Comparison of ENCODE assay signal across 24 mouse cellular contexts in genomic region chr15:31631396-31631858, GRCm38 (mm10). TPM values are rescaled to one million over a fixed set of nuclear protein-coding genes. Genes with fewer than 3 reads are reported as not detected.
DNase-seq lines count a peak whose midpoint lies in the region; ATAC-seq lines count a peak whose summit lies in the region.
"Had no signal": no experiment of that assay in that cellular context is flagged by ENCODE, and none has a peak within 500 bp of the region (broad histone marks: within the 10 kb centered on the region; RNA-seq: fewer than 3 reads in every experiment).

No protein-coding gene starts in this region.

- H3K4me2 ChIP-seq in hindbrain, embryonic 12.5 days (replicated peaks), result no peak overlapping the region
- no peak overlapping the region for H3K4me2 ChIP-seq in hindbrain, embryonic 11.5 days (replicated peaks; ENCODE audit: low read depth, low read length)
- no peak overlapping the region for H3K4me2 ChIP-seq in limb, embryonic 13.5 days (replicated peaks)
- 0 out of 2 replicates have a peak overlapping the region, but pooled peaks have one; percentile 8 for H3K4me2 ChIP-seq in embryonic facial prominence, embryonic 14.5 days (ENCODE audit: low read depth, low read length)
- no peak overlapping the region for H3K4me2 ChIP-seq in midbrain, embryonic 16.5 days (ENCODE audit: low read length)
- H3K4me2 ChIP-seq: liver, embryonic 12.5 days had no signal

- H3K4me1 ChIP-seq in hindbrain, embryonic 12.5 days, result peaks cover 11% of the 10 kb centered on the region
- H3K4me1 ChIP-seq in hindbrain, embryonic 11.5 days (replicated peaks; ENCODE audit: control insufficient read depth, insufficient read depth, low read length), result no peaks in the 10 kb centered on the region
- peaks cover 12% of the 10 kb centered on the region for H3K4me1 ChIP-seq in limb, embryonic 13.5 days
- peaks cover 14% of the 10 kb centered on the region for H3K4me1 ChIP-seq in limb, embryonic 10.5 days
- peaks cover 4% of the 10 kb centered on the region for H3K4me1 ChIP-seq in embryonic facial prominence, embryonic 14.5 days (ENCODE audit: control insufficient read depth, insufficient read depth, low read length)
- peaks cover 4% of the 10 kb centered on the region for H3K4me1 ChIP-seq in midbrain, embryonic 16.5 days (ENCODE audit: control insufficient read depth, insufficient read depth, low read length)
- H3K4me1 ChIP-seq: heart, embryonic 10.5 days; liver, embryonic 12.5 days had no signal

- H3K4me3 ChIP-seq in hindbrain, embryonic 12.5 days, result no peak overlapping the region
- no peak overlapping the region for H3K4me3 ChIP-seq in hindbrain, embryonic 11.5 days (ENCODE audit: low read depth, low read length)
- no peak overlapping the region for H3K4me3 ChIP-seq in limb, embryonic 13.5 days
- H3K4me3 ChIP-seq in limb, embryonic 10.5 days, result no peak overlapping the region
- no peak overlapping the region for H3K4me3 ChIP-seq in embryonic facial prominence, embryonic 14.5 days (ENCODE audit: low read depth, low read length)
- no peak overlapping the region for H3K4me3 ChIP-seq in midbrain, embryonic 16.5 days (ENCODE audit: low read depth, low read length)
- H3K4me3 ChIP-seq: erythroblast, embryonic 14.5 days; heart, embryonic 10.5 days; left cerebral cortex, adult 2 months; liver, embryonic 12.5 days; megakaryocyte, embryonic 14.5 days had no signal

- no peak overlapping the region for H3K9ac ChIP-seq in hindbrain, embryonic 12.5 days
- no peak overlapping the region for H3K9ac ChIP-seq in hindbrain, embryonic 11.5 days (ENCODE audit: low read depth, low read length)
- H3K9ac ChIP-seq in limb, embryonic 13.5 days, result no peak overlapping the region
- H3K9ac ChIP-seq in embryonic facial prominence, embryonic 14.5 days (ENCODE audit: low read depth, low read length), result no peak overlapping the region
- no peak overlapping the region for H3K9ac ChIP-seq in midbrain, embryonic 16.5 days (ENCODE audit: low read depth, low read length)
- H3K9ac ChIP-seq: liver, embryonic 12.5 days had no signal

- no peaks in the 10 kb centered on the region for H3K36me3 ChIP-seq in hindbrain, embryonic 12.5 days
- no peaks in the 10 kb centered on the region for H3K36me3 ChIP-seq in hindbrain, embryonic 11.5 days (ENCODE audit: control insufficient read depth, insufficient read depth, low read length)
- H3K36me3 ChIP-seq in limb, embryonic 13.5 days, result no peaks in the 10 kb centered on the region
- H3K36me3 ChIP-seq in limb, embryonic 10.5 days, result no peaks in the 10 kb centered on the region
- H3K36me3 ChIP-seq in embryonic facial prominence, embryonic 14.5 days (ENCODE audit: control insufficient read depth, insufficient read depth, low read length), result no peaks in the 10 kb centered on the region
- H3K36me3 ChIP-seq in midbrain, embryonic 16.5 days (ENCODE audit: control insufficient read depth, insufficient read depth, low read length), result no peaks in the 10 kb centered on the region
- H3K36me3 ChIP-seq: G1E; heart, embryonic 10.5 days; liver, embryonic 12.5 days had no signal

- H3K9me3 ChIP-seq in hindbrain, embryonic 12.5 days (replicated peaks), result no peaks in the 10 kb centered on the region
- no peaks in the 10 kb centered on the region for H3K9me3 ChIP-seq in hindbrain, embryonic 11.5 days (ENCODE audit: control insufficient read depth, low read length)
- H3K9me3 ChIP-seq in limb, embryonic 13.5 days, result peaks cover 6% of the 10 kb centered on the region; the same call in 1 of the 2 replicates
- H3K9me3 ChIP-seq in limb, embryonic 10.5 days (replicated peaks), result no peaks in the 10 kb centered on the region
- 0 out of 2 replicates have a peak, but pooled peaks cover 6% of the 10 kb centered on the region for H3K9me3 ChIP-seq in embryonic facial prominence, embryonic 14.5 days (ENCODE audit: control insufficient read depth, low read length)
- H3K9me3 ChIP-seq in midbrain, embryonic 16.5 days (replicated peaks; ENCODE audit: control insufficient read depth, low read length, poor library complexity, severe bottlenecking), result no peaks in the 10 kb centered on the region
- H3K9me3 ChIP-seq: G1E; heart, embryonic 10.5 days; liver, embryonic 12.5 days; megakaryocyte, embryonic 14.5 days had no signal

- H3K27ac ChIP-seq in hindbrain, embryonic 12.5 days, result 0 out of 2 replicates have a peak overlapping the region, but pooled peaks have one; percentile 40
- no peak overlapping the region for H3K27ac ChIP-seq in hindbrain, embryonic 11.5 days (ENCODE audit: low read depth, low read length)
- no peak overlapping the region; the same call in 1 of the 2 replicates for H3K27ac ChIP-seq in limb, embryonic 13.5 days
- H3K27ac ChIP-seq in limb, embryonic 10.5 days, result no peak overlapping the region
- H3K27ac ChIP-seq in embryonic facial prominence, embryonic 14.5 days (replicated peaks; ENCODE audit: low read depth, low read length), result no peak overlapping the region
- no peak overlapping the region for H3K27ac ChIP-seq in midbrain, embryonic 16.5 days (ENCODE audit: low read length)
- H3K27ac ChIP-seq: heart, embryonic 10.5 days; left cerebral cortex, adult 2 months; liver, embryonic 12.5 days; stomach, postnatal 0 days had no signal

- no peak for DNase-seq in hindbrain, embryonic 11.5 days (ENCODE audit: low spot score)
- DNase-seq in limb, embryonic 10.5 days (ENCODE audit: low spot score), result no peak
- peak; percentile 64 for DNase-seq in embryonic facial prominence, embryonic 14.5 days (ENCODE audit: low spot score)
- DNase-seq in layer of hippocampus, adult 9-10 months (ENCODE audit: low spot score), result no peak
- DNase-seq: adrenal gland, postnatal 14 days; cerebellum, adult 11 months; cerebellum, postnatal 14 days; kidney, postnatal 10 days; left cerebral cortex, postnatal 4 days; lung, adult 2 months; right cerebral cortex, adult 18-20 months had no signal

- 68% methylated on average over 12 of the region's 12 CpGs for WGBS in hindbrain, embryonic 12.5 days
- WGBS in hindbrain, embryonic 11.5 days, result 77% methylated on average over 12 of the region's 12 CpGs
- WGBS in limb, embryonic 13.5 days, result 42% methylated on average over 12 of the region's 12 CpGs
- 80% methylated on average over 12 of the region's 12 CpGs for WGBS in limb, embryonic 10.5 days
- WGBS in embryonic facial prominence, embryonic 14.5 days, result 42% methylated on average over 12 of the region's 12 CpGs
- WGBS in midbrain, embryonic 16.5 days, result 69% methylated on average over 12 of the region's 12 CpGs

- H3K27me3 ChIP-seq in hindbrain, embryonic 12.5 days, result no peaks in the 10 kb centered on the region
- no peaks in the 10 kb centered on the region for H3K27me3 ChIP-seq in hindbrain, embryonic 11.5 days (ENCODE audit: control insufficient read depth, insufficient read depth, low read length)
- H3K27me3 ChIP-seq in limb, embryonic 13.5 days, result no peaks in the 10 kb centered on the region
- H3K27me3 ChIP-seq in limb, embryonic 10.5 days (ENCODE audit: low read depth, poor library complexity, severe bottlenecking), result no peaks in the 10 kb centered on the region
- no peaks in the 10 kb centered on the region for H3K27me3 ChIP-seq in embryonic facial prominence, embryonic 14.5 days (replicated peaks; ENCODE audit: control insufficient read depth, insufficient read depth, low read length)
- H3K27me3 ChIP-seq in midbrain, embryonic 16.5 days (ENCODE audit: control insufficient read depth, insufficient read depth, low read depth, low read length), result no peaks in the 10 kb centered on the region
- H3K27me3 ChIP-seq: liver, embryonic 12.5 days; megakaryocyte, embryonic 14.5 days had no signal

- ATAC-seq in hindbrain, embryonic 12.5 days (ENCODE audit: low FRiP score), result 0 out of 2 replicates have a peak, but pooled peaks have one; percentile 42
- no peak for ATAC-seq in hindbrain, embryonic 11.5 days (ENCODE audit: low FRiP score)
- peak; percentile 68; the same call in 1 of the 2 replicates for ATAC-seq in limb, embryonic 13.5 days (ENCODE audit: low FRiP score, low read depth)
- peak; percentile 60 for ATAC-seq in embryonic facial prominence, embryonic 14.5 days (ENCODE audit: low read depth)
- ATAC-seq in midbrain, embryonic 16.5 days, result peak; percentile 43; the same call in 1 of the 2 replicates
- ATAC-seq in granulocyte monocyte progenitor cell, adult 5-6 weeks (replicated peaks; ENCODE audit: poor library complexity, severe bottlenecking), result no peak
- ATAC-seq: activated CD4-positive, CD25-positive, alpha-beta regulatory T cell, adult 4 months; forebrain, embryonic 14.5 days; liver, embryonic 12.5 days had no signal

RNA-seq across cellular contexts. Expression of gene Fam173b, which starts 29.8 kb away (rescaled TPM):
- polyA plus RNA-seq in hindbrain, embryonic 12.5 days (2016; fragmentation: Nextera tagmentation; extraction: Ambion mirVana), result 12.3 and 12.4 TPM in 2 replicates
- 14.7 and 15.6 TPM in 2 replicates for polyA plus RNA-seq in hindbrain, embryonic 11.5 days (2014; fragmentation: Nextera tagmentation; extraction: Ambion mirVana)
- 11.4 and 11.9 TPM in 2 replicates for polyA plus RNA-seq in limb, embryonic 13.5 days (2015; fragmentation: Nextera tagmentation; extraction: Ambion mirVana)
- 13.7 and 14.7 TPM in 2 replicates for polyA plus RNA-seq in limb, embryonic 10.5 days (2016; fragmentation: Nextera tagmentation; extraction: Ambion mirVana)
- polyA plus RNA-seq in embryonic facial prominence, embryonic 14.5 days (2014; fragmentation: Nextera tagmentation; extraction: Ambion mirVana), result 11.7 and 16.2 TPM in 2 replicates
- 8.2 and 9.3 TPM in 2 replicates for polyA plus RNA-seq in midbrain, embryonic 16.5 days (2015; fragmentation: Nextera tagmentation; extraction: Ambion mirVana)
- 8.6 and 13.0 TPM in 2 replicates for total RNA-seq in granulocyte monocyte progenitor cell, adult 5-6 weeks (2014; fragmentation: Nextera tagmentation)
- 7.7 and 11.1 TPM in 2 replicates for total RNA-seq in granulocyte monocyte progenitor cell, adult 5-6 weeks (2017)

RNA-seq across cellular contexts. Expression of gene Cct5, which starts 29.8 kb away (rescaled TPM):
- polyA plus RNA-seq in hindbrain, embryonic 12.5 days (2016; fragmentation: Nextera tagmentation; extraction: Ambion mirVana), result 539 and 546 TPM in 2 replicates
- 721 and 746 TPM in 2 replicates for polyA plus RNA-seq in hindbrain, embryonic 11.5 days (2014; fragmentation: Nextera tagmentation; extraction: Ambion mirVana)
- 545 and 552 TPM in 2 replicates for polyA plus RNA-seq in limb, embryonic 13.5 days (2015; fragmentation: Nextera tagmentation; extraction: Ambion mirVana)
- 754 and 870 TPM in 2 replicates for polyA plus RNA-seq in limb, embryonic 10.5 days (2016; fragmentation: Nextera tagmentation; extraction: Ambion mirVana)
- polyA plus RNA-seq in embryonic facial prominence, embryonic 14.5 days (2014; fragmentation: Nextera tagmentation; extraction: Ambion mirVana), result 494 and 532 TPM in 2 replicates
- 484 and 516 TPM in 2 replicates for polyA plus RNA-seq in midbrain, embryonic 16.5 days (2015; fragmentation: Nextera tagmentation; extraction: Ambion mirVana)
- 412 and 454 TPM in 2 replicates for total RNA-seq in granulocyte monocyte progenitor cell, adult 5-6 weeks (2014; fragmentation: Nextera tagmentation)
- 535 and 555 TPM in 2 replicates for total RNA-seq in granulocyte monocyte progenitor cell, adult 5-6 weeks (2017)

Comparison
In these comparisons a context has a peak if more than half of its experiments do, and no peak if none do; other contexts are left out.
1. ATAC-seq: peak in hindbrain, embryonic 12.5 days (single experiment), limb, embryonic 13.5 days (single experiment), embryonic facial prominence, embryonic 14.5 days (single experiment) and midbrain, embryonic 16.5 days (single experiment); none in hindbrain, embryonic 11.5 days (single experiment) and granulocyte monocyte progenitor cell, adult 5-6 weeks (single experiment).